Mouse (Mus musculus): Measurements from ENCODE around the gene Fbxw4.

DNA sequence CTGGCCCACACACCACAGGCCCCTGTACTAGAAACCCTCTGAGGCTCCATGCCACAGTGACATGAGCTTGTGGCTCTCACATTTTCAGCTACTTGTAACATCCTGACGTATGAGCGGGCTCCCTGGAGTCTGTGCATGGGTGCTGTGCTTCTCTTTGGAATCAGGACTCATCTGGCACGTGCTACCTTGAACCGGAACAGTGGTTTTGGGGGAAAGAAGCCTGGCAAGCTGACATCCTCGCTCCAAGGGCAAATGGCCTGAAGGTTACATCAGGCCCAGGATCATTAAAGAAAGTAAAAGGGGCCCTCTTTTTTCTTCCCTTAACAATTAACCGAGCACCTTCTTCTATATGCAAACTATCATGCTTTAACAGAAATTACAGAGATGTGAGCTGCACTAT is 77.0 kb downstream of the Fbxw4 start:
- TF ChIP-seq CTCF (IDR thresholded peaks at IDR 0.05; ENCODE audit: low read depth) = no peak
- no peak for TF ChIP-seq EP300 (IDR thresholded peaks at IDR 0.05; ENCODE audit: low read depth)
